Mouse (Mus musculus): ENCODE measurements at regions not wholly inside any gene's neighbourhood (a gene's known extent, or its start where the extent isn't known, plus 50 kb on each side); places are given as distances from the start of the nearest gene placed in this dataset.

GRCm38 (mm10) chr14:99383170-99383569 lies 84.7 kb downstream of the Klf5 start:
- Histone ChIP-seq H3K4me2 (ENCODE audit: low read depth, low read length) (no peak overlapping the region), H3K4me1 (ENCODE audit: control insufficient read depth, insufficient read depth, low read length) (no peaks in the 10 kb centered on the region), H3K9ac (replicated peaks; ENCODE audit: low read depth, low read length) (no peak overlapping the region), H3K27ac (ENCODE audit: low read depth, low read length) (no peak overlapping the region), H3K36me3 (ENCODE audit: control insufficient read depth, insufficient read depth, low read length) (no peaks in the 10 kb centered on the region), H3K27me3 (ENCODE audit: control insufficient read depth, insufficient read depth, low read length) (no peaks in the 10 kb centered on the region), H3K9me3 (ENCODE audit: control insufficient read depth, low read length) (no peaks in the 10 kb centered on the region), H3K4me3 (ENCODE audit: low read depth, low read length) (no peak overlapping the region)
- ATAC-seq (ENCODE audit: low read depth): no peak
- WGBS: 90% methylated on average over 6 of the region's 6 CpGs

GRCm38 (mm10) chr14:99387581-99387980 lies 89.1 kb downstream of the Klf5 start:
- no peak overlapping the region for H3K4me2 ChIP-seq (ENCODE audit: low read depth, low read length)
- no peaks in the 10 kb centered on the region for H3K36me3 ChIP-seq (ENCODE audit: control insufficient read depth, insufficient read depth, low read length)
- H3K9ac ChIP-seq (replicated peaks; ENCODE audit: low read depth, low read length): no peak overlapping the region
- no peak for ATAC-seq (ENCODE audit: low read depth)
- 93% methylated on average over 6 of the region's 6 CpGs for WGBS
- no peaks in the 10 kb centered on the region for H3K9me3 ChIP-seq (ENCODE audit: control insufficient read depth, low read length)
- no peak overlapping the region for H3K4me3 ChIP-seq (ENCODE audit: low read depth, low read length)
- H3K27me3 ChIP-seq (ENCODE audit: control insufficient read depth, insufficient read depth, low read length): no peaks in the 10 kb centered on the region
- H3K27ac ChIP-seq (ENCODE audit: low read depth, low read length): no peak overlapping the region
- H3K4me1 ChIP-seq (ENCODE audit: control insufficient read depth, insufficient read depth, low read length): no peaks in the 10 kb centered on the region

- H3K4me1 ChIP-seq (ENCODE audit: control insufficient read depth, insufficient read depth, low read length): no peaks in the 10 kb centered on the region
- ATAC-seq (ENCODE audit: low read depth): no peak
- H3K27ac ChIP-seq (ENCODE audit: low read depth, low read length): no peak overlapping the region
- no peaks in the 10 kb centered on the region for H3K36me3 ChIP-seq (ENCODE audit: control insufficient read depth, insufficient read depth, low read length)
- no peak overlapping the region for H3K9ac ChIP-seq (replicated peaks; ENCODE audit: low read depth, low read length)
- H3K4me3 ChIP-seq (ENCODE audit: low read depth, low read length): no peak overlapping the region
- no peaks in the 10 kb centered on the region for H3K27me3 ChIP-seq (ENCODE audit: control insufficient read depth, insufficient read depth, low read length)
- H3K4me2 ChIP-seq (ENCODE audit: low read depth, low read length): no peak overlapping the region
- WGBS: 86% methylated on average over 5 of the region's 5 CpGs
- no peaks in the 10 kb centered on the region for H3K9me3 ChIP-seq (ENCODE audit: control insufficient read depth, low read length)
Observed at GRCm38 (mm10) chr14:99389306-99389705, 90.8 kb downstream of the Klf5 start.

- no peak for ATAC-seq (ENCODE audit: low read depth)
- Histone ChIP-seq H3K27ac (ENCODE audit: low read depth, low read length) (no peak overlapping the region), H3K9ac (replicated peaks; ENCODE audit: low read depth, low read length) (no peak overlapping the region), H3K27me3 (ENCODE audit: control insufficient read depth, insufficient read depth, low read length) (no peaks in the 10 kb centered on the region), H3K4me1 (ENCODE audit: control insufficient read depth, insufficient read depth, low read length) (no peaks in the 10 kb centered on the region), H3K9me3 (ENCODE audit: control insufficient read depth, low read length) (no peaks in the 10 kb centered on the region), H3K4me3 (ENCODE audit: low read depth, low read length) (no peak overlapping the region), H3K4me2 (ENCODE audit: low read depth, low read length) (no peak overlapping the region), H3K36me3 (ENCODE audit: control insufficient read depth, insufficient read depth, low read length) (no peaks in the 10 kb centered on the region)
- 87% methylated on average over 7 of the region's 7 CpGs for WGBS
Observed at GRCm38 (mm10) chr14:99391700-99392099, 93.2 kb downstream of the Klf5 start.

- no peak overlapping the region for H3K4me2 ChIP-seq (ENCODE audit: low read depth, low read length)
- no peak overlapping the region for H3K4me3 ChIP-seq (ENCODE audit: low read depth, low read length)
- ATAC-seq (ENCODE audit: low read depth): no peak
- WGBS: 86% methylated on average over 2 of the region's 2 CpGs
- H3K9me3 ChIP-seq (ENCODE audit: control insufficient read depth, low read length): no peaks in the 10 kb centered on the region
- no peaks in the 10 kb centered on the region for H3K27me3 ChIP-seq (ENCODE audit: control insufficient read depth, insufficient read depth, low read length)
- no peak overlapping the region for H3K9ac ChIP-seq (replicated peaks; ENCODE audit: low read depth, low read length)
- H3K36me3 ChIP-seq (ENCODE audit: control insufficient read depth, insufficient read depth, low read length): no peaks in the 10 kb centered on the region
- no peak overlapping the region for H3K27ac ChIP-seq (ENCODE audit: low read depth, low read length)
- H3K4me1 ChIP-seq (ENCODE audit: control insufficient read depth, insufficient read depth, low read length): no peaks in the 10 kb centered on the region
Observed at GRCm38 (mm10) chr14:99392813-99393212, 94.3 kb downstream of the Klf5 start.

- no peaks in the 10 kb centered on the region for H3K9me3 ChIP-seq (ENCODE audit: control insufficient read depth, low read length)
- H3K36me3 ChIP-seq (ENCODE audit: control insufficient read depth, insufficient read depth, low read length): no peaks in the 10 kb centered on the region
- H3K4me1 ChIP-seq (ENCODE audit: control insufficient read depth, insufficient read depth, low read length): no peaks in the 10 kb centered on the region
- H3K27me3 ChIP-seq (ENCODE audit: control insufficient read depth, insufficient read depth, low read length): no peaks in the 10 kb centered on the region
- H3K27ac ChIP-seq (ENCODE audit: low read depth, low read length): no peak overlapping the region
- no peak overlapping the region for H3K4me3 ChIP-seq (ENCODE audit: low read depth, low read length)
- no peak for ATAC-seq (ENCODE audit: low read depth)
- H3K9ac ChIP-seq (replicated peaks; ENCODE audit: low read depth, low read length): no peak overlapping the region
- no peak overlapping the region for H3K4me2 ChIP-seq (ENCODE audit: low read depth, low read length)
- 87% methylated on average over 8 of the region's 8 CpGs for WGBS
Observed at GRCm38 (mm10) chr14:99393611-99394010, 95.1 kb downstream of the Klf5 start.

GRCm38 (mm10) chr14:99403155-99403726 lies 104.8 kb downstream of the Klf5 start:
- no peak overlapping the region for H3K4me3 ChIP-seq (ENCODE audit: low read depth, low read length)
- H3K27me3 ChIP-seq (ENCODE audit: control insufficient read depth, insufficient read depth, low read length): no peaks in the 10 kb centered on the region
- no peak for ATAC-seq (ENCODE audit: low read depth)
- no peaks in the 10 kb centered on the region for H3K4me1 ChIP-seq (ENCODE audit: control insufficient read depth, insufficient read depth, low read length)
- H3K9ac ChIP-seq (replicated peaks; ENCODE audit: low read depth, low read length): no peak overlapping the region
- 90% methylated on average over 6 of the region's 6 CpGs for WGBS
- H3K4me2 ChIP-seq (ENCODE audit: low read depth, low read length): no peak overlapping the region
- H3K9me3 ChIP-seq (ENCODE audit: control insufficient read depth, low read length): no peaks in the 10 kb centered on the region
- no peaks in the 10 kb centered on the region for H3K36me3 ChIP-seq (ENCODE audit: control insufficient read depth, insufficient read depth, low read length)
- H3K27ac ChIP-seq (ENCODE audit: low read depth, low read length): no peak overlapping the region

GRCm38 (mm10) chr14:99405228-99405627 lies 106.7 kb downstream of the Klf5 start:
- Histone ChIP-seq H3K27ac (ENCODE audit: low read depth, low read length) (no peak overlapping the region), H3K9ac (replicated peaks; ENCODE audit: low read depth, low read length) (no peak overlapping the region), H3K9me3 (ENCODE audit: control insufficient read depth, low read length) (no peaks in the 10 kb centered on the region), H3K4me2 (ENCODE audit: low read depth, low read length) (no peak overlapping the region), H3K4me3 (ENCODE audit: low read depth, low read length) (no peak overlapping the region), H3K27me3 (ENCODE audit: control insufficient read depth, insufficient read depth, low read length) (no peaks in the 10 kb centered on the region), H3K4me1 (ENCODE audit: control insufficient read depth, insufficient read depth, low read length) (no peaks in the 10 kb centered on the region), H3K36me3 (ENCODE audit: control insufficient read depth, insufficient read depth, low read length) (no peaks in the 10 kb centered on the region)
- WGBS: 83% methylated on average over 5 of the region's 5 CpGs
- no peak for ATAC-seq (ENCODE audit: low read depth)

- WGBS: 80% methylated on average over 5 of the region's 5 CpGs
- H3K36me3 ChIP-seq (ENCODE audit: control insufficient read depth, insufficient read depth, low read length): no peaks in the 10 kb centered on the region
- no peaks in the 10 kb centered on the region for H3K4me1 ChIP-seq (ENCODE audit: control insufficient read depth, insufficient read depth, low read length)
- H3K27me3 ChIP-seq (ENCODE audit: control insufficient read depth, insufficient read depth, low read length): no peaks in the 10 kb centered on the region
- H3K4me2 ChIP-seq (ENCODE audit: low read depth, low read length): no peak overlapping the region
- no peak overlapping the region for H3K4me3 ChIP-seq (ENCODE audit: low read depth, low read length)
- no peaks in the 10 kb centered on the region for H3K9me3 ChIP-seq (ENCODE audit: control insufficient read depth, low read length)
- no peak for ATAC-seq (ENCODE audit: low read depth)
- H3K27ac ChIP-seq (ENCODE audit: low read depth, low read length): no peak overlapping the region
- no peak overlapping the region for H3K9ac ChIP-seq (replicated peaks; ENCODE audit: low read depth, low read length)
Observed at GRCm38 (mm10) chr14:99411835-99412234, 113.3 kb downstream of the Klf5 start.

Data from neural tube, embryonic 14.5 days (tissue).